Mouse (Mus musculus): Measurements from ENCODE around the gene Ccdc159. TPM values are rescaled to one million over a fixed set of nuclear protein-coding genes. Genes with fewer than 3 reads are reported as not detected.

Ccdc159 gene
- total RNA-seq, 4 experiments from 2014 or later, result 0.38 TPM; not detected in 3

DNA sequence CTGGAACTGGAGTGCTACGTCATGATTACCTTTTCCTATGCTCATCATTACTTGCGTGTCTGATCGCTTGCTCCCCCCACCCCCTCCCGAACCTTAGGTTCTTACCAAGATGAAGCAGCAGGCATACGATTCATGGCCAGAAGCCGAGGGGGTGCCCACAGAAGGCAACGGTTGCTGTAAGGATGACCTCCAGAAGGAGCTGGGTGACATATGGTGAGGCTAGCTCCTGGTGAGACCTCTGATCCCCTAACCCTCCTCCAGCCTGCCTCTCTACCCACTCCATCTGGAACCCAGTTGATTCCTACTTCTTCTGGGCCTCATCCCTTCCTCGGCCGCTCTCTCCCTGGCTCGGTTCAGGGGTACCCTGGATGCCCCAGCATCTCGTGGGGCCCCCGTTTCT lies 6.8 kb downstream of the Ccdc159 start:
- DNase-seq (ENCODE audit: low spot score in 2 of 2), result no peak

DNA sequence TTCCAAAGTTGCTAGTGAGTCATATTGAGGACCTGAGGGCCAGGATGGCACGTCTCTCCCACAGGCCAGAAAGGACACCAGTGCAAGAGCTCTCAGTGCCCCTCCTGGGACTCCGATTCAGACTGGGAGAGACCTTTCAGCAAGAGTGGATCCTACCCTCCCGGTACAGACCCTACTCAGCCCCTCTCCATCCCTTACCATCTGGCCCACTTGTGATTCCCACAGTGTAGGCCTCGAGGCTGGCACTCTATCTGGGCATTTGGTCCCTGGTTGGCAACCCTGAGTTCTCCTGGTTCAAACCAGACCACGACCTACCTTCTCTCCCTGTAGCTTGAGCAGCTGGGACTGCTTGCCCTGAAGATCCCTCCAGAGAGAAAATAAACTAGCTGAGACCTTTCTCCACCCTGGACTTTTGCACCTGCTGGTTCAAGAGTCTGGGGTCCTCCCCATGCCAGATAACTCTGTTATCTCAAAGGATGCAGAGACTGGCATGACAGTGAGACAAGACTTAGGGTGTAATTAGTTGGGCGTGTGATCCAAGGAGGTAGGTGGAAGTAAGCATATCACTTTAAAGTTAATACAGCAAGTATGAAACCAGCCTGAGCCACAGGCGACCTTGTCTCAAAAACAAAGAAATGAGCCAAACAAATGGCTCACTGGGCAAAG lies 8.3 kb downstream of the Ccdc159 start:
- DNase-seq (ENCODE audit: low spot score in 2 of 2), result no peak

- peak; percentile 87 to 89 for DNase-seq (ENCODE audit: low spot score in 2 of 2)
Measured at GRCm38 (mm10) chr9:21936692-21937570, 9.7 kb downstream of the Ccdc159 start, which contains the start of gene Plppr2. Gene Plppr2, plus strand, starts transcription at chr9:21937033.

DNA sequence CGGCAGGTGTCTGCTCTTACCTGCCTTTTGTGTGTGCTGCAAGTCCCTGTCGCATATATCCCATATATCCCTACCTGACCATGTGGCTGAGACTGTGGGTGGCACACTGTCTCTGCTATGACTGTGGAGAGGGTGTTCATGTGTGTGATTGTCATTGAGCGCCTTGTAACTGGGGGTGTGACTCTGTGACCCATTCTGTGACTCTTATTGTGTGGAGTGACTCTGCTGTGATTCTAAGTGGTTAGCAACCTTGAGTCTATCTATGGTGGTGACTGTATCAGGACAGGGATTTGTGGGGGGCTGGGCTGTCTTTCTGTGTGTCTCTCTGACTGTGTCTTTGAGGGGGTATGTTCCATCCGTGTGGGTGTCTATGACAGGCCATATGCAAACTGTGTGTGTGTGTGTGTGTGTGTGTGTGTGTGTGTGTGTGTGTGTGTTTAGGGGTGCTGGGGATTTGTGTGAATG lies 10.5 kb downstream of the Ccdc159 start:
- no peak for DNase-seq (ENCODE audit: low spot score in 2 of 2)

DNA sequence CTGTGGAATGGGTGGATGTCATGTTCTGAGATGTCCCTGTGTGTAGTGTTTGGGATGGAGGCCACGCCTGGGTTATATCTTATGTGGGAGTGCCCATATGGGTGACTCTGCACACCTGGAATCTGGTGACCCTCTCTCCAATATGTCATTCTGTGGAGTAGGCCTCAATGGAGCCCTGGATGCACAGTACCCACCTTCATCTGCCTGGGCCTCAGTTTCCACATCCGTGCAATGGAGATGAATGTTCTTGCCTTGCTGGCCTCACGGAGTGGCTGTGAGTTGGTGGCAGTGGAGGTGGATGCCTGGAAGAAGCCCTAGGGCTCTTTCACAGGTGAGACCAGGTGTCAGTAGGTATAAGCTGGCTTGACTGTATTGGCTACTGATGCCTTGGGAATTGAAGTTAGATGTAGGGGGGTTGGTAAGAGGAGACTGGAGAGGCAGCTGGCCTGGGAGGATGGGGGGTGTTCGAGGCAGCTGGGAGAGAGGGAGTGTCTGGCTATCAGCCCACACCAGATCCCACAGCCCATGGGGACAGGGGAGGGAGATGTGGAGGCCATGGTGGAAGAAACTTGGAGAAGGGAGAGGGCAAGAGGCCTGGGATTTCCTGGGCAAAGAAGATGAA lies 11.1 kb downstream of the Ccdc159 start:
- DNase-seq (ENCODE audit: low spot score in 2 of 2), result no peak

DNA sequence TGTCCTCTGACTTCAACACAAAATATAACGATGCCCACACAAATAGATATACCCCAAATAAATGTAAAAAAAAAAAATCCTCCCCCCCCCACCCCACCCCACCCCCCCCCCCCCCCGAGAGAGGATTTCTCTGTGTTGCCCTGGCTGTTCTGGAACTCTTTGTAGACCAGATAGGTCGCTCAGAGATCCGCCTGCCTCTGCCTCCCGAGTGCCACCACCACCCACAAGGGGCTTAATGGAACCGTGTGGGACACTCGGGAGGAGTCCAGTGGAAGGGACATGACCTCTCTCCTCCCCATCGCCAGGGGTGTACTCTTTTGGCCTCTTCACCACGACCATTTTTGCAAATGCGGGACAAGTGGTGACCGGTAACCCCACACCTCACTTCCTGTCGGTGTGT lies 15.8 kb downstream of the Ccdc159 start:
- DNase-seq (ENCODE audit: low spot score in 2 of 2), result no peak

- no peak for DNase-seq (ENCODE audit: low spot score in 2 of 2)
Measured at GRCm38 (mm10) chr9:21943638-21944037, 16.4 kb downstream of the Ccdc159 start.

DNA sequence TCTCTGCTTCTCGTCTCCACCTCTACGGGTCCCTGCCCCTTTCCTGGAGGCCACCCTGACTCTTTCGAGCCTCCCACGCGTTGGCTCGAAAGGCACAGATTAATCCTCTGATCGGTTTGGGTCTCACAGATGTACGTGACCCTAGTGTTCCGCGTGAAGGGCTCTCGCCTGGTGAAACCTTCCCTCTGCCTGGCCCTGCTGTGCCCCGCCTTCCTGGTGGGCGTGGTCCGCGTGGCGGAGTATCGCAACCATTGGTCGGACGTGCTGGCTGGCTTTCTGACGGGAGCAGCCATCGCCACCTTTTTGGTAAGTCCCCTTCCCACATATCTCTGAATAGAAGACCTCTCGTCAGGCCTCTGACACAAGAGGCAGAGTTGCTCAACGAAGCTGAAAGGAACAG lies 17.0 kb downstream of the Ccdc159 start:
- DNase-seq (ENCODE audit: low spot score in 2 of 2), result no peak

GRCm38 (mm10) chr9:21947540-21948130 lies 20.4 kb downstream of the Ccdc159 start:
- DNase-seq (ENCODE audit: low spot score in 2 of 2), result no peak

- no peak for DNase-seq (ENCODE audit: low spot score in 2 of 2)
Measured at GRCm38 (mm10) chr9:21948146-21948545, 20.9 kb downstream of the Ccdc159 start.

GRCm38 (mm10) chr9:21948790-21949189 lies 21.5 kb downstream of the Ccdc159 start:
- no peak for DNase-seq (ENCODE audit: low spot score in 2 of 2)

DNA sequence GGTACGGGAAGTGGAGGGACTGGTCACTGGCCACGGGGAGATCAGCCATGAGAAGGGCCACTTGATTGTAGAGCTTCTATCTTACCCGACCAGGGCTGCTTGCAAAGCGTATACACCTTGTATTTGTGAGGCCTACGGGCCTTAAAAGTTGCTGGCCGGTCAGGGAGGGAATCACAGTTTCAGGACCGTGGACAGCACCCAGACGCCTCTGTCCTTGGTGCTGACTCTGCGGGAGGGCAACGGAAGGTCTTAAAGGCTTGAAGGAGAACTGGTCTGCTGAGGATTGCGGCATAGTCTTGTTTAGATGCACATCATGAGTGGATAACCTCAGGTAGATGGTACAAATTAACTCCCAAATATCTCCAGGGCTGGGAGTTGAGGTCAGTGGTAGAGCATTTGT lies 23.1 kb downstream of the Ccdc159 start:
- DNase-seq (ENCODE audit: low spot score in 2 of 2), result no peak

DNA sequence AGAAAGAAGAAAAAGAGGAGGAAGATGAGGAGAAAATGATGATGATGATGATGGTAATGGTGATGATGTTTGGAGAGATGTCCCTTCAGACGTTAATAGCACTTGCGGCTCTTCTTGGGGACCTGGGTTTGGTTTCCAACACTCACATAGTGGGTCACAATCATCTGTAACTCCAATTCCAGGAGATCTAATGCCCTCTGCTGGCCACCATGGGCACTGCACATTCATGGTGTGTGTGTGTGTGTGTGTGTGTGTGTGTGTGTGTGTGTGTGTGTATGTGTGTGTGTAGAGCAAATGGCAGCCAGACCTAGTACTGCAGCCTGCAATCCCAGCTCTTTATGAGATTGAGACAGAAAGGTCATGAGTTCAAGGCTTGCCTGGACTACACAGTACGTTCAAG lies 24.7 kb downstream of the Ccdc159 start:
- DNase-seq (ENCODE audit: low spot score in 2 of 2), result no peak

GRCm38 (mm10) chr9:21953600-21953999 lies 26.3 kb downstream of the Ccdc159 start:
- no peak for DNase-seq (ENCODE audit: low spot score in 2 of 2)

- DNase-seq (ENCODE audit: low spot score in 2 of 2), result no peak
Measured at GRCm38 (mm10) chr9:21954635-21955034, 27.4 kb downstream of the Ccdc159 start.

- DNase-seq (ENCODE audit: low spot score in 2 of 2), result no peak
Measured at GRCm38 (mm10) chr9:21955225-21955569, 27.9 kb downstream of the Ccdc159 start.

DNA sequence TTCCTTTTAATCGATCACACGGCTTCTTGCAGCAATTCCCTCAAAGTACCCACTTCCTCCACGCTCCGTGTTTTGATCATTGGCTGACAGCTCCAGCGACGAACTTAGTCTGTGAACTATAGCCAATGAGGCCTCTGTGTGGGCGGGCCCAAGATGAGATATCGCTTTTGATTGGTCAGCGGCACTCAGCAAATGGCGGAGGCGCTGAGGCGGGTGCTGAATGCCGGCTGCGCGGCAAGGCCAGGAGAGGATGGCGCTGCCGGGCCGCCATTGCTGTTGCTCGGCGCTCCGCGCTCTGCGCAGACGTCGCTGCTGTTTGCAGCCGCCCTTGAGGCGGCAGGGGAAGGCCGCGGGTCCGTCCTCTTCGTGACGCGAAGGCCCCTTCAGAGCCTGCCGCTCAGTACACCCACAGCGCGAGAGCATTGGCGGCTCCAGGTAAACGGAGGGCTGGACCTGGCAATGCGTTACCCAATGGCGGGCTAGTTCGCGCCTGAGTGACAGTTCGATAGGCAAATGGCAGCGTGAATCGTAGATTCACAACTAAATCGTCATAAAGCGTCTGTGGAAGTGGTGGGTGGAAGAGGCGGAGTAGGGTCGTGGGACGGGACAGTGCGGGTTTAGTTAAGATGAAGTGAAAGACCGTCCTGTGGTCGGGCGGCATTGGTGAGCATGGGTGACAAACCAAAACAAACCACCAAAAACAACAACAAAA lies 28.5 kb downstream of the Ccdc159 start, which contains the start of gene Swsap1:
TSS of gene Swsap1 (plus strand) at position 186 of the 712 bp plus-strand sequence.
- DNase-seq (ENCODE audit: low spot score in 2 of 2), result peak; percentile 98 to 99

DNA sequence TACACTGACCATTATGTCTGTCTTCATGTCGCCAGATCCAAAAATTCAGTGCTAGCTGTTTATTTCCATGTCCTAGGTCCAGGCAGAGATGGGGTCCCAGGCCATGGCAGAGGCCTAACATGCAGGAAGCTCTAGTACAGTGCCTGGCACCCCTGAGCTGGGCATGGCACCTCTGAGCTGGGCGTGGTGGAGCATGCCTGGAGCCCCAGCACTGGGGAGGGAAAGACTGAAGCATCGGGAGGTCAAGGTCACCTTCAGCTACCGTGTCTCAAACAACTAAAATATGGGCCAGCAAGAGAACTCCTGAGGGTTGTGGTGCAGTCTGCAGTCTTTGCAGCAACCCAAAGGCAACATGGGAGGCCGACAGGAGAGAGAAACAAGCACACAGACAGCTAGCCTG lies 31.1 kb downstream of the Ccdc159 start:
- DNase-seq (ENCODE audit: low spot score in 2 of 2), result no peak

DNA sequence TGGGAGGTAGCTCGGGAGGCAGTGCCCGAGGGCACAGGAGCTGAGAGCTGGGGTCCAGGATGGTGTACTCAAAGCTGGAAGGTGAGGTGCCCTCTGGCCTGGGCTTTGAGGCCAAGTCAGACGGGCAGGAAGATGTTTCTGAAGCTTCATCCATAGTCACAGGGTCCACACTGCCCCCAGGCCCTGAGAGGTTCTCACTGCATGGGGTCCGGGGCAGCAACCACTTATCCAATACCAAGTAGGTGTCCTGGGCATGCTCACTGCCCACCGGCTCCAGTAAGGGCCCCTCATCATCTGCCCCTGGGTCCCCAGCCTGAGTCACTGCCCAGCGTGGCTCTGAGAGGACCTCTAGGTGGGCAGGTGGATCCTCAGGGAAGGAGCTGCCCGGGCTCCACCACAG lies 32.0 kb downstream of the Ccdc159 start:
- no peak for DNase-seq (ENCODE audit: low spot score in 2 of 2)

GRCm38 (mm10) chr9:21960135-21960534 lies 32.9 kb downstream of the Ccdc159 start:
- no peak for DNase-seq (ENCODE audit: low spot score in 2 of 2)

- DNase-seq (ENCODE audit: low spot score in 2 of 2), result no peak
Measured at GRCm38 (mm10) chr9:21960558-21961208, 33.4 kb downstream of the Ccdc159 start.
